Mouse (Mus musculus): Measurements from ENCODE around the gene Hivep3. TPM values are rescaled to one million over a fixed set of nuclear protein-coding genes. Genes with fewer than 3 reads are reported as not detected.

The Hivep3 gene
- polyA plus RNA-seq, 1 experiment = 5.8 TPM

- DNase-seq = no peak
- H3K4me3 ChIP-seq (ENCODE audit: insufficient read depth, low read depth, low read length) = no peak overlapping the region
- H3K36me3 ChIP-seq (ENCODE audit: control insufficient read depth, insufficient read depth, low read length) = no peaks in the 10 kb centered on the region
- H3K27ac ChIP-seq (ENCODE audit: insufficient read depth, low read depth, low read length) = no peak overlapping the region
- H3K27me3 ChIP-seq (replicated peaks; ENCODE audit: control insufficient read depth, insufficient read depth, low read length) = no peaks in the 10 kb centered on the region
- TF ChIP-seq CTCF (conservative IDR thresholded peaks at IDR 0.05; ENCODE audit: insufficient read depth, insufficient read length, low read depth, low read length) (no peak), POLR2A (IDR thresholded peaks at IDR 0.05; ENCODE audit: low read depth, low read length) (no peak)
- H3K4me1 ChIP-seq (ENCODE audit: control insufficient read depth, insufficient read depth, low read length) = no peaks in the 10 kb centered on the region
- 89% methylated on average over 4 of the region's 4 CpGs for WGBS
These were observed 147.7 kb downstream of the Hivep3 start for GRCm38 (mm10) chr4:119881292-119881691.

- Histone ChIP-seq H3K36me3 (ENCODE audit: control insufficient read depth, insufficient read depth, low read length) (no peaks in the 10 kb centered on the region), H3K27me3 (replicated peaks; ENCODE audit: control insufficient read depth, insufficient read depth, low read length) (no peaks in the 10 kb centered on the region), H3K4me1 (ENCODE audit: control insufficient read depth, insufficient read depth, low read length) (no peaks in the 10 kb centered on the region), H3K4me3 (ENCODE audit: insufficient read depth, low read depth, low read length) (no peak overlapping the region), H3K27ac (ENCODE audit: insufficient read depth, low read depth, low read length) (no peak overlapping the region)
- no peak for TF ChIP-seq POLR2A (IDR thresholded peaks at IDR 0.05; ENCODE audit: low read depth, low read length)
- no peak for TF ChIP-seq CTCF (conservative IDR thresholded peaks at IDR 0.05; ENCODE audit: insufficient read depth, insufficient read length, low read depth, low read length)
- 29% methylated on average over 4 of the region's 4 CpGs for WGBS
- no peak for DNase-seq
These were observed 148.8 kb downstream of the Hivep3 start for GRCm38 (mm10) chr4:119882401-119882800.

GRCm38 (mm10) chr4:119882814-119883213 lies 149.2 kb downstream of the Hivep3 start:
- Histone ChIP-seq H3K36me3 (ENCODE audit: control insufficient read depth, insufficient read depth, low read length) (no peaks in the 10 kb centered on the region), H3K4me1 (ENCODE audit: control insufficient read depth, insufficient read depth, low read length) (no peaks in the 10 kb centered on the region), H3K27ac (ENCODE audit: insufficient read depth, low read depth, low read length) (no peak overlapping the region), H3K27me3 (replicated peaks; ENCODE audit: control insufficient read depth, insufficient read depth, low read length) (no peaks in the 10 kb centered on the region), H3K4me3 (ENCODE audit: insufficient read depth, low read depth, low read length) (no peak overlapping the region)
- 34% methylated on average over 5 of the region's 5 CpGs for WGBS
- DNase-seq = no peak
- no peak for TF ChIP-seq POLR2A (IDR thresholded peaks at IDR 0.05; ENCODE audit: low read depth, low read length)
- TF ChIP-seq CTCF (conservative IDR thresholded peaks at IDR 0.05; ENCODE audit: insufficient read depth, insufficient read length, low read depth, low read length) = no peak

- no peak for DNase-seq
- WGBS = 15% methylated on average over 3 of the region's 3 CpGs
- no peak overlapping the region for H3K4me3 ChIP-seq (ENCODE audit: insufficient read depth, low read depth, low read length)
These were observed 153.0 kb downstream of the Hivep3 start for GRCm38 (mm10) chr4:119886621-119887020.

GRCm38 (mm10) chr4:119887523-119888177 lies 154.1 kb downstream of the Hivep3 start:
- Histone ChIP-seq H3K4me1 (ENCODE audit: control insufficient read depth, insufficient read depth, low read length) (no peaks in the 10 kb centered on the region), H3K36me3 (ENCODE audit: control insufficient read depth, insufficient read depth, low read length) (no peaks in the 10 kb centered on the region), H3K27me3 (replicated peaks; ENCODE audit: control insufficient read depth, insufficient read depth, low read length) (no peaks in the 10 kb centered on the region), H3K4me3 (ENCODE audit: insufficient read depth, low read depth, low read length) (no peak overlapping the region), H3K27ac (ENCODE audit: insufficient read depth, low read depth, low read length) (no peak overlapping the region)
- WGBS = 49% methylated on average over 6 of the region's 6 CpGs
- DNase-seq = no peak
- no peak for TF ChIP-seq POLR2A (IDR thresholded peaks at IDR 0.05; ENCODE audit: low read depth, low read length)
- TF ChIP-seq CTCF (conservative IDR thresholded peaks at IDR 0.05; ENCODE audit: insufficient read depth, insufficient read length, low read depth, low read length) = no peak

More at GRCm38 (mm10) chr4:119886621-119887020, 153.0 kb downstream of the Hivep3 start:
- Histone ChIP-seq H3K27me3 (replicated peaks; ENCODE audit: control insufficient read depth, insufficient read depth, low read length) (no peaks in the 10 kb centered on the region), H3K4me1 (ENCODE audit: control insufficient read depth, insufficient read depth, low read length) (no peaks in the 10 kb centered on the region), H3K36me3 (ENCODE audit: control insufficient read depth, insufficient read depth, low read length) (no peaks in the 10 kb centered on the region), H3K27ac (ENCODE audit: insufficient read depth, low read depth, low read length) (no peak overlapping the region)
- TF ChIP-seq CTCF (conservative IDR thresholded peaks at IDR 0.05; ENCODE audit: insufficient read depth, insufficient read length, low read depth, low read length) = no peak
- TF ChIP-seq POLR2A (IDR thresholded peaks at IDR 0.05; ENCODE audit: low read depth, low read length) = no peak

GRCm38 (mm10) chr4:119889760-119890159 lies 156.2 kb downstream of the Hivep3 start:
- no peak overlapping the region for H3K4me3 ChIP-seq (ENCODE audit: insufficient read depth, low read depth, low read length)
- DNase-seq = no peak
- no peak for TF ChIP-seq POLR2A (IDR thresholded peaks at IDR 0.05; ENCODE audit: low read depth, low read length)
- no peak for TF ChIP-seq CTCF (conservative IDR thresholded peaks at IDR 0.05; ENCODE audit: insufficient read depth, insufficient read length, low read depth, low read length)
- H3K36me3 ChIP-seq (ENCODE audit: control insufficient read depth, insufficient read depth, low read length) = no peaks in the 10 kb centered on the region
- no peaks in the 10 kb centered on the region for H3K27me3 ChIP-seq (replicated peaks; ENCODE audit: control insufficient read depth, insufficient read depth, low read length)
- 64% methylated on average over 5 of the region's 5 CpGs for WGBS
- H3K4me1 ChIP-seq (ENCODE audit: control insufficient read depth, insufficient read depth, low read length) = no peaks in the 10 kb centered on the region
- no peak overlapping the region for H3K27ac ChIP-seq (ENCODE audit: insufficient read depth, low read depth, low read length)

- H3K36me3 ChIP-seq (ENCODE audit: control insufficient read depth, insufficient read depth, low read length) = no peaks in the 10 kb centered on the region
- no peaks in the 10 kb centered on the region for H3K27me3 ChIP-seq (replicated peaks; ENCODE audit: control insufficient read depth, insufficient read depth, low read length)
- no peak for TF ChIP-seq CTCF (conservative IDR thresholded peaks at IDR 0.05; ENCODE audit: insufficient read depth, insufficient read length, low read depth, low read length)
- no peak for TF ChIP-seq POLR2A (IDR thresholded peaks at IDR 0.05; ENCODE audit: low read depth, low read length)
- DNase-seq = no peak
- H3K4me3 ChIP-seq (ENCODE audit: insufficient read depth, low read depth, low read length) = no peak overlapping the region
- no peaks in the 10 kb centered on the region for H3K4me1 ChIP-seq (ENCODE audit: control insufficient read depth, insufficient read depth, low read length)
- 78% methylated on average over 5 of the region's 5 CpGs for WGBS
- no peak overlapping the region for H3K27ac ChIP-seq (ENCODE audit: insufficient read depth, low read depth, low read length)
These were observed 159.7 kb downstream of the Hivep3 start for GRCm38 (mm10) chr4:119893255-119893779.
